Mouse (Mus musculus): ENCODE data around the gene Mob3b.

Mob3b gene

GRCm38 (mm10) chr4:35114950-35115349 is 42.3 kb downstream of the Mob3b start:
- ATAC-seq (ENCODE audit: low TSS enrichment) = no peak

- no peak for ATAC-seq (ENCODE audit: low TSS enrichment)
Observed at GRCm38 (mm10) chr4:35113516-35114248, 43.6 kb downstream of the Mob3b start.

- no peak for ATAC-seq (ENCODE audit: low TSS enrichment)
Observed at GRCm38 (mm10) chr4:35112452-35112851, 44.8 kb downstream of the Mob3b start.

DNA sequence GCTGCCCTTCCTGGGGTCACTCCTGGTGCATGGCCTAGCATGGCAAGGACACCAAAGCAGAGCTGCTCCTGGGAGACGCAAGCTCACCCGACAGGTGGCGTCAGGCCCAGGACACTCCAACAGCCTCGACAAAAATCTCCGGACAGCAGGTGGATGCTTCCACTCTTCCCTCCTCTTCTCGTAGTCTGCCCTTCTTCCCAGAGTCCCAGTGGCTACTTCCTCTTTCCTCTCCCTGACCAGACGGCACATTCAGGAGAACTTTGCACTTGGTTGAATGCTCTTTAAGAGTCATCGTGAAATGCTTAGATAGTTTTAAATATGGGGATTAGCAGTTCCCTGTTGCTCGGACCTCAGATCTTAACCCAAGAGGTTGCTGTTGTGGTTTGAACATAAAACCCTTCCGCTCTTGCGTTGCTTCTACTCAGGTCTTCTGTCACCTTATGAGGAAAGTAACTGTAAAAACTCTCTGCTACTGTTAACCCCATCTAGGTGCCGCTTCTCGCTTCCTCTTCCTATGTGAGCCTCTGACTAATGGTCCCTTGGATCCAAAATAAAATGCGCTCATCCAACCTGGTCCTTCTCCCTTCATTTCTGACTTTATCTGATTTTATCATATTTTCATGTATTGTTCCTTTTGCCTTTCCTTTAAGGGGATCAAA is 52.0 kb downstream of the Mob3b start:
- no peak for ATAC-seq (ENCODE audit: low TSS enrichment)

DNA sequence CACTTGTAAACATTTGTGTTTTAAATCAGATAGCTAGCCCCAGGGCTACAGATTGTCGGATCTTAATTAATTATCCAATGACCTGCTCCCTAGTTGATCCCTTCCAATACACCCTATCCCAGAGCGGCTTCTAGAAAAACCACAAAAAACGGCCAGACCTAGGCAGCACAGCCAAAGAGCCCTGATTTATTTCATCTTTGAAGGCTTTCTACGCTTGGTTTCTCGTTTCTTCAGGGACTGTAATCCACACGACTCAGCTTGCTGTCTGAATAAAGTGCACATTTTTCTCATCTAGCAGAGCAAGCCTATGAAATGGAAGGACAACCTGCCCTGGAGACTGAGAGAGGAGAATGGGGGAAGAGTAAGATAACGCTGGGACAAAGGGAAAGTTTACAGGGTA is 56.1 kb downstream of the Mob3b start:
- no peak for ATAC-seq (ENCODE audit: low TSS enrichment)

- ATAC-seq (ENCODE audit: low TSS enrichment) = peak; percentile 97; the same call in 1 of the 2 replicates
Observed at GRCm38 (mm10) chr4:35099865-35100780, 57.2 kb downstream of the Mob3b start.

DNA sequence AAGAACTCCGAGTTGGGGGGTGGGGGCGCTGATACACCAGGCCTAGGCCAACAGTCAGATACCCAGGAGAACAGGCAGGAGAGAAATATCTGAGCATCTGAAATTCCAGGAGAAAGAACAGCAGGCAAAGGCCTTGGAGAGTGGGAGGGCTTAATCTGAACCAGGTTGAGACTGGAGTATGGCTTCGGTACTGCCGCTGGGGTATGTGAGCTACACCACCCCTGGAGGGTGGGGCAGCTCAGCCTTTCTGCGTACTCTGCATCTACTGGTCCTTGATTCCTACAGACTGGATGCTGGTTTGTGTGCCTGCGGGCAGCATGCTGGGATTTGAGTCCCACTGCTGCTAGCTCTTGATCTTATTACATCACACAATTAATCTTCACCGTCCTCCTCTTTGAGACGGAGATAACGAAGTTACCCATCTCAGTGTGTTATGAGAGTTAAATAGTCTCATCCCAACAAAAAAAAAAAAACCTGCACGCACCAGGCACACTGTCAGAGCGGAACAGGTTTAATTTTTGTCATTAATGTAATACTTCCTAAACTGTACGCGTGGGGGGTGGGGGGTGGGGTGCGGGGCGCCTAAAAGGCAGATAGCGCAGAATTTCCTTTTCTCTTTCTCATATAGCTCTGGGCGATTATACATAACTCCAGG is 57.9 kb downstream of the Mob3b start:
- peak; percentile 62 for ATAC-seq (ENCODE audit: low TSS enrichment)

DNA sequence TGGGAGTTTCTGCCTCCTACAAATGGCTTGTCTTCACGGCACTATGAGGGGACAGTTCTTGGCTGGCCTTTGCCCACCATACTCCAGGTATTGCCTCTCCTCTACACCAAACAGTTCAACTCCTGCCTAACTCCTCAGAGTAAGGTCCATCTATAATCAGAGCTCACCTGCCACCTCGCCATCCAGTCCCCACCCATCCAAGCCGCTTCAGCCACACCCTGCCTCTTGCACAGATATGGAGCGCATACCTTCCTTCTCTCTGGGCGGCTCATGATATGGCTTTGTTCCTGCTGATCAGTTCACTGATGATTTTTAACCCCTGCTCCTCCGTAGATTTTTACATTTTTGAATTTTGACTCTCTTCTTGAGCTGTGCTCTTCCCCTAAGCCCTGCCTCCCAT is 58.7 kb downstream of the Mob3b start:
- ATAC-seq (ENCODE audit: low TSS enrichment) = no peak

- ATAC-seq (ENCODE audit: low TSS enrichment) = peak; percentile 44; the same call in 1 of the 2 replicates
Observed at GRCm38 (mm10) chr4:35096226-35097175, 60.8 kb downstream of the Mob3b start.

DNA sequence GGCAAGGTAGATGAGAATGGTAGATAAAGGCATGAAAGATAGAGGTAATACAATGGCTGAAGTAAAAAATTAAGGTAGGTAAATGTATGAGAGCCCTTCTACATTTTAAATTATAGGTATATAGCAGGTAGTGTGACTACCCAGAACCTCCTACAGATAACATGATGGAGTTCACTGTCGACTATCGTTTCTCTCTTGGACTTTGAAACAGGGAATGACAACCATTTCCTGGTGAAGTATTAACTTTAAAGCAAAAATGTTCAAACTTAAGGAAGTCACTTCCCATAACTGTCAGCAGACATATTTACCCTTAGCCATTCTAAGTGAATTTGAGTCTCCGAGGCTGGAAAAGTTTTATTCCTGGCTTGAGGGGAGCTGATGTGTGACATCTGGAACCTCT is 64.8 kb downstream of the Mob3b start:
- ATAC-seq (ENCODE audit: low TSS enrichment) = no peak

DNA sequence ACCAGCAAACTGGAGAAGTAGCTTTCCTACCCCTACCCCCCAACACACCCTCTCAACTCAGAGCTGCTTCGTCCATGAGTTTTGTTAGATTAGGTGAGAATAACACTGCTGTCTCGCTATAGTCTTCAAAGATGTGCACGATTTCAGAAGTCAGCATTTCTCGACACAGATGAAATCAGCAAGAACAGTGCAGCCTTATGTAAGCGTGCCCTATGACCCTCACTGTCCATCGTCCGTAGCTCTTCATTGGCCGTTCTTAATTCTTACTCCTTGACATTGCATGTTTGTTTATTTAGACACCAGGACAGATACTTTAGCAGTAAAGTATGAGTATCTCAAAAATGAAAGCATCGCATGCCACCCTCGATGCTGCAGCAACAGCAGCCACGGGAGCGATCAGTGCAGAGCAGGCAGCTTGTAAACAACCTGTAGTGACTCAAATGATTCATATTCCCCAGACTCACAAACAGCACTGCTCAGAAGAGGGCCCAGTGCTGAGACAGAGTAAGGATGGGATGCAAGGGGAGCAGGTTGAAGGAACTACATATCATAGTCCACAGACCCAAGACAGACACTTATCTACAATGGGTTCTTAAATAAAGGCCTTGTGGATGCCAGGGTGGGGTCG is 66.0 kb downstream of the Mob3b start:
- ATAC-seq (ENCODE audit: low TSS enrichment) = no peak

- no peak for ATAC-seq (ENCODE audit: low TSS enrichment)
Observed at GRCm38 (mm10) chr4:35089321-35090316, 67.7 kb downstream of the Mob3b start.

DNA sequence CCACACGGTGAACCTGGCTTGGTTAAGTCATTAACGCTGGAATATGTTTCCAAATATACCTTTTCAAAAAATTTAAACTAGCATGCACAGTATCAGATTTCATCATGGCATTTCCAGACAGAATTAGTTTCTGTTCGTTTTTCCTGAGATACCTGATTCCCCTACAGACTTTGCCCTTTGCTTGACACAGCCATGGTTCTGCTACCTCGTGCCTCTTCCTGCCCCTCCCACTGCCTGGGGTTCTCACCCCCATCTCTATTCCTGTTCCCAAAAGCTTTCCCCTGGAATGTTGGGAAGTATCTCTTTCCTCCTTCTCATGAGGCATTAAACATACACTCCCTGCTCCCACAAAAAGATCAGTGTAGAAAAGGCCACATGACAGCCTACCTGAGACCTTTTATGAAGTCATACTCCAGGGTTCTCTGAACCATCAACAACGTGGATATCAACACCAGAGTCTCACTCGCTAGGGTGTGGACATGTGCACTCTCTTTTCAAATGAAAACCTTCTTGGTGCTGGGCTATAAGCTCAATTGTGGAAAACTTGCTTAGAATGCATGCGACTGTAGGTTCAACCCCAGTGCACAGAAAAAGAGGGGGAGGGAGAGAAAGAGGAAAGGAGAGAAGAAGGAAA is 71.1 kb downstream of the Mob3b start:
- no peak for ATAC-seq (ENCODE audit: low TSS enrichment)

- no peak for ATAC-seq (ENCODE audit: low TSS enrichment)
Observed at GRCm38 (mm10) chr4:35084060-35084459, 73.2 kb downstream of the Mob3b start.

DNA sequence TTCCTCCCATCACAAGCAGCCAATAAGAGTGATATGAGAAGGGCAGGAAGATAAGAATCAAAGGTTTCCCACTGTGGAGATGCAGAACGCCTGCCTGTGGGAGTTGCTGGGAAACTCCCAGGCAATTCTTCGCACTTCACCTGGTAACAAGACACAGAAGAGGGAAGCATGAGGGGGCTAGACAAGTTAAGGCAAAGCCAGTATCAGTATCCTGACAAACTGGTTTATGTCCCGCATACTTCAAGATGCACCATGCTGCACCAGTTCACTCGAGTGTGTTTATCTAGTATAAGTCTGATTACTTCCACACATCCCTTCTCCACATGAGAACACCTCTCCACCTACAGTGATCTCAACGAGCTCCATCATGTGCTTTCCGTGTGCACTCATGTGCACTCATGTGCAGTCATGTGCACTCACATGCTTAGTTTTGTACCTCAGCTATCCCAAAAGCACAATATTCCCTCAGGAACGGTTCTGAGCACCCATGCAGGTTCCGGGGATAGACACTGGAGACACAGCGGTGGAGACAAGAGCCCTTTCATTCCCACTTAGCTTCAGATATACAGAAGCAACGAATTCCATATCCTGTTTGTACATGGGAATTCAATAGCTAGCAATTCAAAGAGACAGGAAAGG is 74.7 kb downstream of the Mob3b start:
- no peak for ATAC-seq (ENCODE audit: low TSS enrichment)

GRCm38 (mm10) chr4:35080285-35080684 is 77.0 kb downstream of the Mob3b start:
- ATAC-seq (ENCODE audit: low TSS enrichment) = no peak

DNA sequence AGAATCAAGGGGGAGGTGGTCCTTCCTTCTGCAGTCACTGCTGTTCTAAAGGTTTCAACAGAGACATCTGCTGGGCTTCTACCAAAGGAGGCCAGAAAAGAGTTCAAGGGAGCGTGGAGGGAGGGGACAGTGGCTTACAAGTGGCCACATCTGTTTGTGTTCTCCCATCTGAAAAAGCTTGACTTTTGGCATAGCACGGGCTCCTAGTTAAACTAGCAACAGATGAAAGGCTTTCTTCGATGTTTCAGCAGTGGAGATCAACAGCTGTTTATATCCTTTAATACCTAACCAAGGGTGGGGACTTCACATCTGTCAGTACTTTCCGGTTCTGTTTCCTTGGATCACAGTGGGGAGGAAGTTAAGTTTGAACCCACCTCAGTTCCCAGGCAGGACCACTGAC is 88.5 kb downstream of the Mob3b start:
- ATAC-seq (ENCODE audit: low TSS enrichment) = no peak

DNA sequence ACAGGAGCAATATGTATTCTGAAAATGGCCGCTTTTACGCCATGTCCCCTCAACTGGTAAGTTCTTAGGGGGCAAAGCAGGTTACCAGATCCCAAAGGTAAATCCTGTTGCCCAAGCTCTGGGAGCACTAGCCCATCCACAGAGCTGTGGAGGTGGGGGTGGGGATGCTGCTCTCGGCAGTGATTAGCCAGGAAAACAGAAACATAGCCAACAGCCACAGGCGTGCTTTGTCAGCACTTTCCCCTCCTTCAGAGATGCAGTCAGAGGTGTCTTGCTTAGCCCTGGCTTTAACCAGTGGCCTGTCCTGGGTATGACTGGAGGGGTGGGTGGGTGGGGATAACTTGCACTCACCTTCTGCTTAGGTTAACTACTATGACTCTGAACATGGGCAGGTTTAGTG is 91.1 kb downstream of the Mob3b start:
- no peak for ATAC-seq (ENCODE audit: low TSS enrichment)
